Mouse (Mus musculus) frontal cortex, adult 2 months (tissue): ENCODE data around the gene Ldah. TPM values are rescaled to one million over a fixed set of nuclear protein-coding genes. Genes with fewer than 3 reads are reported as not detected.

ENCODE experiments used
- DNase-seq, 2 experiments: peaks; one replicate each; pipeline ENCODE4 v3.0.0; 2022; ENCODE audit warnings: low spot score in 1 of 2; ENCODE audit errors: extremely low spot score in 1 of 2
- polyA plus RNA-seq: library from polyadenylated mRNA; depleted of rRNA; stranded (reverse); fragments of >200 nt; gene quantifications from 2 replicates; pipeline ENCODE4 v1.2.3, GENCODE M21; 2012

The Ldah gene
- polyA plus RNA-seq, 1 experiment: 41.9 TPM

DNA sequence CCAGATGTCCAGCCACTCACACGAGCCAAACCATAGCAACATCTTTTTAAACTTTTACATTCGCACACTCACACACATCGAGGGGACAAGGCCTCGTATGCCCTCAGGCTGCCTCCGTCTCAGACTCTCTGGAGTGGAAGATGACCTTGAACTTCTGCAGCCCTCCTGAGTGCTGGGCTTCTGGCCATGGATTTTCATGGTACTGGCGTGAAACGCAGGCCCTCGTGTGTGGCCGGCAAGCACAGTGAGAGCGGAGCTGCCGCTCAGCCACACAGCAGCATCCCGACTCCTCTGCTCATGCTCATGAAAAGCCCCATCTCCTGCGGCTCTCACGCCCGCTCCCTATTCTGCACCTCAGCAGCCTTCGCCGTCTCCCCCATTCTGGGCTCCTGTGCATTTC lies 103.1 kb downstream of the Ldah start:
- no peak for DNase-seq

DNA sequence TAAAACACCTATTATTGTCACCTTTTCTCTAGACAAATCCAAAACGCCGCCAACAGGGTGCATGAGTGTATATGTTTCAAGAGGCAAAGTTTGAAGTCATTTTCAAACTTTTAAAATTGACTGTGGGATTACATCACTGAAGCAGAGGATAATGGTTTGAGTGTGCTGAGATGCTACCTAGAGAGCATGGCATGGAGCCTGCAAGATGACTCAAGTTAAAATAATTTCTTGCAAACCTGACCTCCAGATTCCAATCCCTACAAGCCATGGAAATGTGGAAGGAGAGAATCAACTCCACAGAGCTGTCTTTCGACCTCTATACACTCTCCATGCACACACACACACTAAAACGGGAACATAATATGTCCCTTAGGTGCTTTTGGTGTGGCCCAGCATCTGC lies 104.4 kb downstream of the Ldah start:
- no peak for DNase-seq

DNA sequence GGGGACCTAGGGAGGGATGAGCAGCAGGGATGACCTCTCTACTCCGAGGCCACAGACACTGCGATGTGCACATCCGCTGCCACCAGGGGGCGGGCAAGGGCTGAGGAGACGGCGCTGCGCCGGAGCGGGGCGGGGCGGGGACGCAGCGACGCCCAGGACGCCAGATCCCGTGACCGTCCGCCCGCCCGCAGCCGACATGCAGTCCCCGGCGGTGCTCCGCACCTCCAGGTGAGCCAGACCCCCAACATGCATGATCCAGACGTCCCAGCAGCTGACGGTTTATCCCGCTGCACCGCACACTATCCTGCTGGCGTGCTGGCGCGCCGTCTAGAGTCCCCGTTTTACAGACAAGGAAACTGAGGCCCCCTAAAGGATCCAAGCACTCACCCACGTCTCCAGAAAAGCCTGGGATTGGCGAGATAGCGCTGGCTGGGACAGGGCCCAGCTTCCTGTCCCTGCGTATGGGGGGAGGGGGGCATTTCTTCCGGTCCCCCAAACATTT lies 105.4 kb downstream of the Ldah start, which contains the start of gene Hs1bp3:
Gene Hs1bp3, plus strand, starts transcription at position 163 of the 502 bp plus-strand sequence.
- peak; percentile 44 to 87 for DNase-seq

DNA sequence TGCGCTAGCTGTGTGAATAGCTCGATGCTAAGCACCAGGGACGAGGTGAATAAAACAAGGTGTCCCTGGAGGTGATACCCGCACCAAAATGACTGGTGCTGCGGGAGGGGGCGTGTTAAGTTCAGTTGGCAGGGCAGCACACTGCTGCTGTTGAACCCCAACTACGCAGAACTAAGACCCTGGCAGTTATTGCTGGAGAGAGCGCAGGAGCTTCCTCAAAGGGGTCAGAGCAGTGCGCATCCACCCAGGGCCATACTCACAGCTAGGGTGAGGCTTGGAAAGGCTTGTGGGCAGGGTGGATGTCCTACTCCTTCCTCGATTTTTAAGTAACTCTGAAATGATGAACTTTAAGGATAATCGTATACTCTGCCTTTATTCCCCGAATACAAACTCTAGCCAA lies 105.9 kb downstream of the Ldah start:
- DNase-seq: no peak

DNA sequence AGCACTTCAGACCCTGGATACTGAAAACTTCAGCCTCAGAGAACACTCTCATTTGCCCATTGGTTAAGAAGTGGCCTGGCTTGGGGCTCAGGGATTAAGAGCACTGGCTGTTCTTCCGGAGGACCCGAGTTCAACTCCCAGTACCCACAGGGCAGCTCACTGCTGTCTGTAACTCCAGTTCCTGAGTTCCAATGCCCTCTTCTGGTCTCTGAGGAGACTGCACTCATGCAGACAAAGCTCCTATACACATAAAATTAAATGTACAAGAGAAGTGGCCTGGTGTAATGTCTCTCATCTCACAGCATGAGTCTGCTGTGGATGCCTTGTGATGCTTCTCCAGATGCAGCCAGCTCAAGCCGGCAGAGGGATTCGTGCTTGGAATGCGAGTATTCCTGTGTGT lies 108.6 kb downstream of the Ldah start:
- DNase-seq: no peak

DNA sequence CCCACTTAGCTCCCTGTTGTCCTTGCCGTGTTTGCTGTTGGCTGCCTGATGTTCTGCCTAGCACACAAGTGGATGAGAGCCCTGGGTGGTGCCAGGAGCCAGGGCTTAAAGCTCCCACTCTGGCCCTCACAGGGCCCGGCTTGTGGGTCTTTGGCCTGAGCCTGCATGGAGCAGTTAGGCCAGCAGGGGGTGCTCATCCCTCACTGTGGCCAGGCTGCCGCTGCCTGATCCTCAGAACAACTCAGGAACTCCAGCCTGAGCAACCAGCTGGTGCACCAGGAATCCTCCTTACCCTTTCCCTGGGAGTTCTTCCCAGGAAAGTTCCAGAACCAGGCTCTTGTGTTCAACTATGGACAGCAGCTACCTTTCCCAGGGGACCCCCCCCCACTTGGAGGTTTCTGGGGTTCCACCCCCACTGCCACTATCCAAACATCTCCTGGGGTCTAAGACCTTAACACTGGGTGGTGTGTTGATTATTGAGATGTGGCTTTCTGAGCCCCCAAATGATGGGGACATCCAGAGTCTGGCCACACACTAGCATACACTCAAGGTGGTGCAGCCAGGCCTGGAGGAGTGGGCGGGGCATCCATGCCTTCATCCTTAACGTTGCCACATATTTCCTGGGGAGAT lies 112.3 kb downstream of the Ldah start:
- peak; percentile 65 to 90 for DNase-seq

DNA sequence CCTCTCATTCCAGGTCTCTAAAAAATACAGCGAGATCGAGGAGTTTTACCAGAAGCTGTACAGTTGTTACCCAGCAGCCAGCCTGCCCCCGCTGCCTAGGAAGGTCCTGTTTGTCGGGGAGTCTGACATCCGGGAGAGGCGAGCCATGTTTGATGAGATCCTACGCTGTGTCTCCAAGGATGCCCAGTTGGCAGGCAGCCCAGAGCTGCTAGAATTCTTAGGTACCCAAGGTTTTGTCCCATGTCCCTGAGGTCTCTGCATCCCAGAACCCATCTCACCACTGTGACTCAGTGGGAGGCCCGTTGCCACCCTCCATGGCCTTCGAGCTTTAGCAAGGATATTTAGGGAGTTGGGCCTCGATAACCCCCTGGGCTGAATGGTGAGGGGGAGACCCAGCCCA lies 113.6 kb downstream of the Ldah start:
- no peak for DNase-seq

DNA sequence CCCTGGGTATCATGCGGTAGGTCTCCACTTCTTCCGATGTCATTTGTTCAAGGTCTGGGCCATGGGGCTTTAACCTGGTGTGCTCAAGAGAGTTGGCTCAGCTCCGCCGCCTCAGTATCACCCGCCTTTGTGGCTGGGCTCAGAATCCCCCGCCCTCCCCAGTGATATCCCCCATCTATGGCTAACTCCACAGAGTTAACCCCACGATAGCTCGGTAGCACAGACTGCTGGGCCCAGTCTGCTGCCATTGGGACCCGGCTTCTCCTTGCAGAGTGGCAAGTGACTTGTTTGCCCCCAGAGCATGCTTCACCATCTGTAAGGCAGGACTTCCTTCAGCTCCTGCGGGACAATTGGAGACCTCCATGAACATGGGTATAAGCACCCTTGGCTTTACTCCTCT lies 116.2 kb downstream of the Ldah start:
- no peak for DNase-seq

DNA sequence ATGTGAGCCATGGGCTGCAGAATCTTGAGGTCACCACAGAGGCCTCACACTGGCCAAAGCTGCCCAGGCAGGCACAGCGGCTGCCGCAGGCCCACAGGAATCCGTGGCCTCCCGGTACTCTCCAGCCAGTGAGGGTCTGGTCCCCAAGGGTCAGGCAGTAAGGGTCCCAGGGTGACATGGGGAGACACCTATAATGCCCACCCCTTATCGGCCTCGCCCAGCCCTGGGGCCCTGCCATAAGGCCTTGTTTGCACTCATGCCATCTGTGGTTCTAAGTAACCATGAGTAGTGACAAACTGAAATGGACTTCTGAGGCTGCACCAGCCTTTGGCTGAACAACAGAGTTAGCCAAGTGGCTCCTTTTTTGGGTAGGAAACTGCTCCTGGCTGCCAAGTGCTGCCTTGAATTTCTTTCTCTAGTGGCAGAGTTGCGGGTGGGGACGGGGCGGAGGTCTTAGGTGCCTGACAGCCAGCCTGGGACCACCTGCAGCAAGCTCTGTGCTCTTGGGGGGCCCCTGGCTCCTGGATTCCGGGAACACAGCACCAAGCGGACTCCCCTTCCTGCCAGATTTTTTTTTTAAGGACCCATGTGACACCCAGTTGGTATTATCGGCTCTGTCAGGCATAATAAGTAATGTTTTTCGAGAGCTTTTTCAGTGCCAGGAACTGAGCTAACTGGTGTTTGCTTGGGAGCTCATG lies 117.5 kb downstream of the Ldah start:
- DNase-seq: no peak

DNA sequence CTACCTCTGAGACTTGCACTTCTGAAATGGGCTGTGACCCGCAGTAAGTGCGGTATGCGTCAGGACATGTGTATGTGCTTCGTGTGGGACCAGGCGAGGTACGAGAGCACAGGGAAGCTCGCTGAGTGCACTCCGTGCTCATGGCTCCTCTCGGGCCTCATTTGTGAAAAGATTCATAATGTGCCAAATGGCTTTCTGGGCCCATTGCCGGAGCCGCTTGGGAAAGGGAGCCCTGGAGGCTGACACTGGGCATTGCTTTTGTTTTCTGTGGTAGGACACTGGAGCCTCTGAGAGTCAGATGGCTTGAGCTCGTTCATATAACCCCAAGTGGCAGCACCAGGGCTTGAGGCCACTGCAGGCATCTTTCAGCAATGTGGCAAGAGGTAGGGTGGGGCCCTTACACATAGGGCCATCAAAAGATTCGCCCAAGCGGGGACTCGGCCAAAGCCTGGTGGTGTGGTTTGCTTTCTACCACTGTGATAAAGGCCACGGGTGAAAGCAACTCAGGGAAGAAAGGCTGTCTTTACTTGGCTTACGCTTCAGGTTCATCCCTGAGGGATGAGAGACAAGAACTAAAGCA lies 118.1 kb downstream of the Ldah start:
- peak; percentile 50 to 63 for DNase-seq

DNA sequence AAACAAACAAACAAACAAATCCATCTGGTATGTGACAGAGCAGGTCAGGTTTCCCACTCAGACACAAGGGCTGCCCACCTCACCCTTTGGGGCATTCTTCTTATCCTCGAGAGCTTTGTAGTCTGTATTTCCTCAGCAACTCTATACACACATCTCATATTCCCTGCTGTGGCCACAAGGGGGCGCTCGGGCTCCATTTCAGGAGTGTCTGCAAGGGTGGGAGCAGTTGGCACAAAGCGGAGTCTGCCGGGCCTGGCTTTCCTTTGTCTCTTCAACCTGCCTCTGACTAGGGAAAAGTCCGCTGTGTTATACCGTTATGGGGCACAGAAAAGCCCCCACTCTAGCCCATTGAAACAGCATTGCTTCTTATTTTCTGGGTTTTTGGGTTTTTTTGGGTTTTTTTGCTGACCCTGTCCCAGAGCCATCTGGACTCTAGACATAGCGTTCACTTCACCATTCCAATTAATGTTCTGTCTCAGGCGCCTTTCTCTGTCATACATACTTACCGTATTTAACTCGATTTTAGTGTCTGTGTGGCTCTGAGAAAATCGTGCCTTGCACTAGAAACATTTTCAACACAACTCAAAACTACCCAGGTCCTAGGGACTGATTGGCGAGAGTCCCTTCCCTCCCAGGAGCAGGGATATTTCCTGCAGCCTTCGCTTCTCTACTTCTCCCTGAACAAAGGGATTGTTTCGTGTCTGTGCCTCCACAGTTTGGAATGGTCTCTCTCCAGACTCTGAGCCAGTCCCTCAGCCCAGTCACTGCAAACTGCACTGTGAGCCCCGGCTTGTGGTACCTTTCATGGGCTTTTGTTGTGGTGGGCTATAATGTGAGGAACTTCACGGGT lies 119.1 kb downstream of the Ldah start:
- peak; percentile 89 to 98 for DNase-seq

DNA sequence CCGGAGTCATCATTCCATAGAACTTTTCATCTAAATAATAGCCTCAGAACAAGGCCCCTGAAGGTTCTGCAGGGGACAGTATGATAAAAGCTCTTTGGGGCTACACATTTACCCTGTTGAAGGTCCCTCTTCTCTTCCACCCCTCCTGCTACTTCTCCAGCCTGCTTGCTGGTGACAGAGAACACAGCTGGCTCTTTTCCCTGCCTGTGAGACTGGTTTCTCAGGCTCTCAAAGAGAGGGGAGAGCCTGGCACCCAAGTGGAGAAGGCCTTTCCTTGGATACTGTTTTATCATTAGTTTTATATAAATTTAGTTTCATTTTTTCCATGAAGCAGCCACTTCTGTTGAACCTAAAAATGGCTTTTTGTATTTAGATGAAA lies 119.8 kb downstream of the Ldah start:
- DNase-seq: no peak

DNA sequence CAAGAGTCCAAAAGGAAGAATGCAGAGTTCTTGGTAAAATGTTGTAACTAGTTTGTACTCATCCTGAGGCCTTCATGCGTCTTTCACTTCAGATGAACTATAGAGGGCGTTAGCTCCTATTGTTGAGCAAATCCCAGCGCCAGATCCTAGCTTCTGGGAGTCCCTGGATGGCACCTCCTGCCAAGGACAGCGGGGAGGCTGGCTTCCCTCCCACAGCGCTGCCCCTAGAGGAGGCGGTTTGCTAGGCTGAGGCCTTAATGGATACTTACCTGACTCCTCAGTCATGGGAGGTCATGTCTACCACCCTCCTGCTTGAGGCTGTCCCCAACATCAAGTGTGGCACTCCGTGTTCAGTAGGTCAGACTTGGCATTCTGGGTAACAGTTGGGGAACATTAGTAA lies 121.3 kb downstream of the Ldah start:
- DNase-seq: no peak

DNA sequence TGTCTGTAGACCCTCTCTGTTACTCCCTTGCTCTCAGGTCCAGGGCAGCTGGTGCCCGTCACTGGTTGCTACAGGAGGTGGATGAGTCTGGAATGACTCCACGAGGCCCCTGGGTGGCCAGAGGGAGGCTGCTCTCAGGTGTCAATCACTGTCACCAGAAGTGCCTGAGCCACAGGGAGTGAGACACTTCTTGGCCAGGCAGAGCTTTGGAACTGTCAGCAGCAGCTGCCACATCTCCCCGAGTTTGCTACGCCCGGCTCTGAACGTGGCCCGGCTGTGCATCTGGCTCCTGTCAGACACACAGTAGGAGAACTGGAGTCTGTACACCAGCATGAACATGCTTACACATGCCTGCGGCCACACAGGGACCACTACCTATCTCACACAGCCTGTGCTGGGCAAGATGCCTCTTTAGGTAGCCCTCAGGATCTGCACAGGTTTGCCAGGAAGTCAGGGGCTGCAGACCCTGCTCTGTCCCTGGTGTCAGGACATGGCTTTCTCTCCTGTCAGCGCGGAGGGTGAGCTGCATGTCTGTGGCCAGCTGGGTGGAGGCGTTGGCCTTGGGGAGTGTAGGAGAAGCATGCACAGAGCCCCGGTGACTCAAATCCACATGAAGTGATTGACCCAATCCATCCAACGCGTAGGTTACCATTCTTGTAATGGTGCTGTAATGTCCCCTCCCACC lies 123.7 kb downstream of the Ldah start:
- no peak for DNase-seq

DNA sequence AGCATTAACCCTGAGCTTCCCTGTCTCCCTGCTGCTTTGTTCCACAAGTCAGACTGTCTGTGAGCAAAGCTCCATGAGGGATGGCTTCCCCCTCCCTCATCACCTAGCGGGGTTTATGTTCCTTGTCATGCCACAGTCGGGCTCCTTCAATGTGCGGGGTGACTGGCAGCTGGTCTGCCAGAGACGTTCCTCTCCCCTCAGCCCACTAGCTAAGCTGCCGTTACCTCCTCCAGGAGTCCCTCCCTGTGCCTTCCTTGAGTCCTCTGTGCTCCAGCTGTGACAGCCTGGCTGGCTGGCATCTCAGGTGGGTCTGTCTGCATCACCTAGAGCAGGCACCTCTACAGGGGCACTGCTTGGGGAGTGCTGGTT lies 124.3 kb downstream of the Ldah start:
- no peak for DNase-seq

DNA sequence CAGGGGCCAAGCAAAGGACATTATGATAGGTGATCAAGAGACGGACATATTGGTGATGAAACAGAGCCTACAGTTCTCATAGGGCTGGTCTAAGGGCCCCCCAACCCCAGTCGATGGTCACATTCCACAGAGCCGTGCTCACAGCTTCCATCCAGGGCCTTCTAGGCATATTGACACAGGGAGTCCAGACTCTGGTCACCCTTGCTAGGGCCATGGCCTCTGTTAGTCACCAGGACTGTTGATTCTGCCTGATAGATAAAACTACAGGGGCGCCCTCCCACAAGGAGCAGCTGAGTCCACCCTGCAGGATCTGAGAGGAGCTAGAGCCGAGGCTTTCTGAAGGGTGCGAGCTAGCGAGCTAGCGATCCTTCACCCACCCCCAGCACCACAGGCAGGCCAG lies 125.7 kb downstream of the Ldah start:
- DNase-seq: no peak

DNA sequence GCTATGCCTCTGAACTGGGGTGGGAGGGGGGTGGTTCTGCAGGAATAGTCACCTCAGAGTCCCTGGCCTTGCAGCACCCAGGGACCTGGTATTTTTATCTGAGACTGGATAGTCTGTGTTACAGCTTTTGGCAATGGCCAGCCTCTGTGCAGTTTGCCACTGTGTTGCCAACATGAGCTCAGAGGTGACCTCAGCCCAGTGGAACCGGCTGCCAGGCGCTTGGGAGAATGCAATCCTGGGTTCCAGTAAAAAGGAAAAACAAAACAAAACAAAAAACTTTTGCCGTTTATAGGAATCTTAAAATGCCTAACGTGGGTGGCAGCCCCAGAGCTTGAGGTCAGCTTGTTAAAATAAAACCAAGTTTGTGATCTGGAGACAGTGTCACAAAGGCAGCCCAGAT lies 126.4 kb downstream of the Ldah start:
- DNase-seq: no peak
